Mouse (Mus musculus): Measurements from ENCODE around the gene Ptov1.
"Not testable (repeated sequence)": the region's sequence is repeated elsewhere in the genome, so short reads cannot be mapped to it uniquely, and the experiment has no call there.

Ptov1 gene

DNA sequence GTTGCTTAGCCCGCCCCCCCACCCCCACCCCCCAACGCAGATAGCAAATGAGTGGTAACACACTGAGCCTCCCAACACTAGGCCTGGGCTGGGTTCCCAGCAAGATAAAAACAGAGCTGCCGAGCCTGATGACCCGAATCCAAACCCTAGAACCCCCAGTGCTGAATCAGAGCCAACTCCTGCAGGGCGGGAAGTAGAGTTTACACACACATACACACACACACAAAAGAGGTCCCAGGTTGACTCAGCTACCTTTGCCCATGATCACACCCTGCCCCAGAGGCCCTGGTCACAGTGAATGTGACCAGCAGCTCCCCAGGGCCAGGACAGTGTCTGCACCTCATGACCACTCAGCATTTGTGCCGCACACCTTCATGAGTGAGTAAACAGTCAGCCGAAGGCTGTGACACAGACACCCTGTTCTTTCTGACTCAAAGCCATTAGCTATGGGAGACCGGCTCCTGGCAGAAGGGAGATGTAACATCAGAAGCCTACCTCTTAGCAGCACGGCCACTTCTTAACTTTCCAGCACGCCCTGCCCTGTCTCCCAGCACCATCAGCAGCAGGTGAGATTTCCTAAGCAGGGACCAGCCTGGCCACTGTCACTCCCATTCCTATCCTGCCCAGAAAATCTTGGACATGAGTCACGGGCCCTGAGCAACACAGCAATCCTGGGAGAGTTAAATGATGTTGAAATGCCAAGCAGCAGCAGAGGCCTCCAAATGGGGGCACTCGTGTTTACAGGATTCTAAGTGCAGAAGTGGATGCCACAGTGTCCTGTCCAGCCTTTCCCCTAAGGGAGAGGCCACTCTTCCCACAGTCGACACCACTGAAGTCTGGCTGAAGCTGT is 18.9 kb upstream of the Ptov1 start:
- DNase-seq (ENCODE audit: low spot score) = no peak

- DNase-seq (ENCODE audit: low spot score) = no peak
Measured at GRCm38 (mm10) chr7:44886964-44887363, 17.4 kb upstream of the Ptov1 start.

DNA sequence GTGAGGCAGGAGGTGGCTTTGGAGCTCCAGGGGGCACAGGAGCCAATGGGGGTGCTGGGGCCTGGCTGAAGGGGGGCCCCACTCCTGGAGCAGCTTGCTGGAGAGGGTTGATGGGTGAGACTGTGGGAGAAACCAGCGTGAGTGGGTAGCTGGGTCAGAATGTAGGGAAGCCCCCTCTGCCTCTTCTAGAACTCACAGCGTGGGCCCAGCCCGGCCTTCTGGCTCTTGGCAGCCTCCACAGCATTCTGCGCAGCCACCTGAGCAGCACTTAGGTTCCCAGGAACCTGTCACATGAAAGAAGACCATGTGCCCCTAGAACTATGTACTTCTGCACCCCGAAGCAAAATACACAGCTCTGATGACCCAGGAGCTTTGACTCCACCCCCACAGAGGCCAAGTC is 15.0 kb upstream of the Ptov1 start:
- no peak for DNase-seq (ENCODE audit: low spot score)

DNA sequence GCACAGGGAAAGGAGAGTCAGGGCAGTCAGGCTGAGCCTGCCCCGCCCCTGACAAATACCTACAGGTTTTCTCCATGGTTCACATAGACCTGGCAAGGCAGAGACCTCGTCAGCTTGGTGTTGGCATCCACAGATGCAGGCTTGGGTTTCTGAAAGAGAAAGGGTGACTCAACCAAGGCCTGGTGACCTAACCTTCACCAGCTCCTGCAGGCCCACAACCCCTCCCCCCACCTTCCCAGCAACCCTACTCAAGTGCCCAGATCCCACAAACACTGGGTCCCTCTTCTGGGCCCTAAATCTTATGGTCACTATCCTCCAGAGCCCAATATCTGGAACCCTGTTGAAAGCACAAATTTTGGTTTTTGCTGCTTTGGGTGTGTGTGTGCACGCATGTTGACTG is 13.4 kb upstream of the Ptov1 start:
- DNase-seq (ENCODE audit: low spot score) = no peak

GRCm38 (mm10) chr7:44877833-44878232 is 8.2 kb upstream of the Ptov1 start:
- no peak for DNase-seq (ENCODE audit: low spot score)

GRCm38 (mm10) chr7:44871774-44872173 is 2.2 kb upstream of the Ptov1 start:
- DNase-seq (ENCODE audit: low spot score) = not testable (repeated sequence)

DNA sequence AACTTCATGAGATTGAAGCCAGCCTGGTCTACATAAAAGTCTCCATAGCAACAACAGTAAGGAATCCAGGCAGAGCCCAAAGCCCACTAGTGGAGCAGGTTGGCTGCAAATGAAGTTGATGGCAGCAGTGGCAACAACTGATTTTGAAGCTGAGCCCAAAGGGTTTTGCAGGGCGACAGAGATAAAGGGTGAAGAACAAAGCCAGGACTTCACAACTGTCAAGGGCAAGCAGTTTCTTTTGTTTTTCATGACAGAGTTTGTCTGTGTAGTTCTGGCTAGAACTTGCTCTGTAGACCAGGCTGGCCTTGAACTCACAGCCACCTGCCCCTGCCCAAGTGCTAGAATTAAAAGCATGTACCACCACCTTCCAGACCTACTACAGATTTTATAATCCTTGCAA is 1.6 kb upstream of the Ptov1 start:
- DNase-seq (ENCODE audit: low spot score) = no peak

DNA sequence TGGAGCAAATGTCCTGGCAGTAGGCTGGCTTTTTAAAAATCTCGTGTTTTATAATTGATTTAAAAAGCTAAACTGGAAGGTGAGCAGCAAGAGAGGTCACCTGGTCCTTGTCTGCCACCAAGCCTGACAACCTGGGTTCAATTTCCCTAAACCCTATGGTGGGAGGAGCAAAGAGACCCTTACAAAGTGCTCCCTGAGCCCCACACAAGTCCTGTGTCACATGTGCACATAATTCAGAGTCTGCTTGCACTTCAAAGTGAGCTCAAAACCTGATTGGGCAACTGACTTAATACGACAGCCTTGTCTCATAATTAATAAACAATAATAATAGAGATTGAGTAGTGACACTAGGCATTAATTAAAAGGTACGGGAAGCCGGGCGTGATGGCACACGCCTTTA is 1.0 kb upstream of the Ptov1 start:
- no peak for DNase-seq (ENCODE audit: low spot score)

DNA sequence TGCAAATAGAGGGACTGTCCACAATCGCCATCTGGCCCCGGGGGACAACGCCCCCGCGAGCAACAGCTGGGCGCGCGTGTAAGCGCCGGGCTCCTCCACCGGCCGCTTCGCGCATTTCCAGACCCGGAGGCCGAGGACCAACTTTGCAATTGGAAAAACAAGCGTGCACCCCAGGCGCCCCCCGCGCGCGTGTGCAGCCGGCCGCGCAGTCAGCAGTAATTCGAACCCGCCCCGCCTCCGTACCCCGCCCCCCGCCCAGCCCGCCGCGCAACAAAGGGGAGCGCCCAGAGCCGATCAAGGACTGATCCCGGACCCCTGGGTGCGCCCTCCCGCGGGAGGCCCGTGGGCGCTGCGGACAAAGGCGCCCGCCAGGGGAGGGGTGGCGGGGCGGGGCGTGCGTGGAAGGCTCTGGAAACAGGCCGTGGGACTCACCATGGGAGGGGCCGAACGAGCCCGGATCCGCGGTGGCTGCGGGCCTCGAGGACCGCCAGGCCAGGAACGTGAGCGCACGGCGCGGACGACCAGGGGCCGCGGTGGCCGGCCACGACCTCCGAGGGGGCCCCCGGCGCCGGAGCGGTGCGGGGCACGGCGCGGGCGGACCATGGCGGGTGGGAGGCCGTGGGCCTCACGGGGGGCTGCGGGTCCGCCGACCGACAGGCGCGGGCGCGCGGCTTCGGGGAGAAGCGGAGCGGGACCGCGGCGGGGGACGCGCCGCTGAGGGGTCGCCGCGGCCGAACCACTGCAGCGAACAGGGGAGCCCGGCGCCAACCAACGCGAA is 480 bp downstream of the Ptov1 start:
- peak; percentile 66 for DNase-seq (ENCODE audit: low spot score)

DNA sequence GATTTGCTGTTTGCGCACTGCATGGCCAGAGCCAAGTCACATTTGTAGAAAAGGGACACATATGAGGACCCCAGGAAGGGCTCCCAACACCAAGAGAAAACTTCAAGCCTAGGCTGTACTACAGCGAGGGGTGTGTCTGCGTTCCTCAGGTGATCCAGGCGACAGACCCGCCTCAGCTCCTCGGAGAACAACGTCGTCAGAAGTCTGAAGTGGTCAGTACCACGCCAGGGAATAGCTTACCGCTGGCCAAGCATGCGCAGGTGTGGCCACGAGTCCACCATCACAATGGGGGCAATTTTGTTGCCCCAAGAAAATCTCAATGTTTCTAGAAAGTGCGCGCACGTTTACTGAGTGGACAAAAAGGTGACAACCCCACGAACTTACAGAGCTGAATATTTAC is 1.1 kb downstream of the Ptov1 start:
- DNase-seq (ENCODE audit: low spot score) = no peak

DNA sequence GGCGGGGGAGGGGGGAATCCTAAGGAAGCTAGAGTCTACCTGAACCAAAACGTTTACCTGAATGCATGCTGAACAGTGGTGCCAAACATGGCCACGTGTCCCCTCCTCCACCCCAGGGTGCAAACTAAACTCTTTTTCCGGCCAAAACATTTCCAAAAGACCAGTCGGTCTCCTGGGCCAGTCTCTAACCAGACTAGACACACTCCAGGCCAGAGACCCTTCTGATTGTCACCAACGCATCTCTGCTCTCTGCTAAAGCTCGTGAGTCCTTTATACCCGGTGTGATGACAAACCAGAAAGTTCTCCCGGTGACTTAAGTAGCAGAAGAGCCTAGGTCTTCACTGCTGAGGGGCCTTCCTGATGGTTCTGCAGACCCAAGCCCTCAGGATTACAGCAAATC is 1.8 kb downstream of the Ptov1 start:
- no peak for DNase-seq (ENCODE audit: low spot score)

DNA sequence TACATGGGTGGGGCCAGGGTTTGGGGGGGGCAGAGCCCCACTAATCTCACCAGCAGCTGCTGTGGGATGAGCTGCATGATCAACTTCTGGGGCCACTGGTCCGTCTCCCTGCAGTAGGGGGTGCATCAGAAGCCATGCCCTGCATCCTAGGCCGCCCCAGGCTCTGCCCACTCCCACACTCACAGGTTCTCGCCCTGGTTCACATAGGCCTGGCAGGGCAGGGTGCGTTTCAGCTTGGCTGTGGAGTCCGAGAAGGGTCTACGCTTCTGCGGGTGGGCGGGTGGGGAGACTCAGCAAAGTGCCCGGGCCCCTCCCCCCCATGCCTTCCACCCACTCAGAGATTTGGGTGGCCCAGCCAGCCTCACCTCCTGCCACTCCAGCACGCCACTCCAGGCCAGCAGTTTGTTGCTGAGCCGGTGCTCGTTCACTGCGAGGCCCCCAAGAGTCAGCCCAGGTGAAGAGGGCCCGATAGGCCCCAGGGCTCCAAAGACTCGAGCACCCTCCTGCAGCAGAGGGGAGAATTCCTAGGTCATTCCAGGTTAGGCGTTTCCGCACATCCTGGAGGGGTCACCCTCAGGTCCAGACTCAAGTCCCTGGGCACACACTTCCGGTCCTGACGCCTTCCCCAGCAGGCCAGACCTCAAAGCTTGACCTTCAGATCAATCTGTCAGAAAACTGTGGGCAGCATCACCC is 2.4 kb downstream of the Ptov1 start:
- DNase-seq (ENCODE audit: low spot score) = no peak

- no peak for DNase-seq (ENCODE audit: low spot score)
Measured at GRCm38 (mm10) chr7:44866276-44867009, 3.1 kb downstream of the Ptov1 start.

DNA sequence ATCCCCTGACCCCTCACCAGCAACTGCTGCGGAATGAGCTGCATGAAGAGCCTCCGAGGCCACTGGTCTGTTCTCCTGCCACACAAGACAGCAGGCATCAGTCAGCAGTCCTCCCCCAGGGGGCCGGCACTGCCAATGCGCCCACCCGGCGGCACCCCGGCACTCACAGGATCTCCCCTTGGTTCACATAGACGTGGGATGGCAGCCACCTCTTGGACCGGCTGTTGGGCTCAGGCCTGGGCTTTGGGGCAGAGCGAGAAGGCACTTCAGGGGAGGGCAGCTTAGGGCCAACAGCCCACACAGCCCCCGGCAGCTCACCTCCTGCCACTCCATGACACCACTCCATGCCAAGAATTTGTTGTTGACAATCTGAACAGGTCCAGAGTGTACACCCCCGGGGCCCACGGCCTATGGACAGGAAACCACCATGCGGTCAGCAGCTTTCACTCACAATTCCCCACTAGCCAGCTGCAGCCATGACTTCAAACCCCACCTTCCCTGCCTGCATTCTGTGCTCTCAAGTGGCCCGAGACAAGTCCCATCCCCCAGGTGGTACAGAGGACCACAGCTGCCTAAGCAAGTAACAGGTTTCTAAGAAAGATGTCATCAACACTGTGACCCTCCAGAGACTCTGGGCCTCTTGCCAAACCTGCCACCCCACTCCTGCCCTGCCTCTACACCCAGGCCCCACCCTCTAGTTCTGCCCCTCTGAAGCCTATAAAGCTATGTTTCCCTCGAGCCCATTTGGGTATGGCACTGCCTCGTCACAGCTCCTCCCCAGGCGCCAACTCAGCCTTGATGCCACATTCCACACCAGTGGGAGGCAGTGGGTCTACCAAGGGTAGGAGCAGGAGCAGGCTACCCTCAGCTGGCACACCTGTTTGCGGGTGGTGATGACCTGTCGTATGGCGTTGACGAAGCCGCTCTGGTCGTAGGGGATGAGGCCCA is 4.7 kb downstream of the Ptov1 start:
- no peak for DNase-seq (ENCODE audit: low spot score)

DNA sequence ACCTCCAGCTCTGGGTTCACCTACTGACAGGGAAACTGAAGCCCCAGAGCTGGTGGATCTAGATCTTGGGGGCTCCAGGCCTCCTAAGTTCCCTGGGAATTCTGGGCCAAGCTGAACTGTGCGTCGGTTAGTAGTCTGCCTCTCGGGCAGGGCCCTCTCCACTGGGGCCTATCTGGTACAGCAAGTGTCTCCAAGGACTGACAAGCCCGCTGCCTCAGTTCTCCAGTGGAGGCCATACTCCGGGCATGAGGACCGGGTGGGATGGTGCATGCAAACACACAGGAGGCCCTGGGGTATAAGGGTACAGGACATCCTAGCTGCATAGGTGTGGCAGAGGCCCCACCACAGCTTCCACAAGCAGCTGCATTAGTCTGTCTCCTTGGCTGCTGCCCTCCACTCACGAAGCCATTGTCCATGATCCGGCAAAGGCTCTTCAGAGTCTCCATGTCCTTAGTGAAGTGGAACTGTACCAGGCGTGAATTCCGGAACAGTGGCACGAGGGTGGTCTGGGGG is 5.5 kb downstream of the Ptov1 start:
- no peak for DNase-seq (ENCODE audit: low spot score)

- DNase-seq (ENCODE audit: low spot score) = no peak
Measured at GRCm38 (mm10) chr7:44863210-44863609, 6.4 kb downstream of the Ptov1 start.

DNA sequence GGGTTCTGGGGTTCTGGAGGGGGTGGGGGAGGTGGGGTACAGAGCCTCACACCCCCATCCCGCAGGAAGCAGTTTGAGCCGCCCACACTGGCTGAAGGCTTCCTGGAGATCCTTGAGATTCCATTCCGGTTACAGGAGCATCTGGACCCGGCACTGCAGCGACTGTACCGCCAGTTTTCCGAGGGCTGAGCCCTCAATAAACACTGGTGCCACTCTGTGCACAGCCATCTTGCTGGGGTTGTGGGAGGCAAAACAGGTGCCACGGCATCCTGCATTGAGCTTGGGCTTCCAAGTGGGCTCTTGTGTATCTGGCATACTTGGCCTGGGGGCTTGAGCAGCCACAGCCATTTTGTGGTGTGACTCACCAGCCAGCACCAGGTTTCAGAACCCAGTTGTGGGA is 7.2 kb downstream of the Ptov1 start:
- no peak for DNase-seq (ENCODE audit: low spot score)

DNA sequence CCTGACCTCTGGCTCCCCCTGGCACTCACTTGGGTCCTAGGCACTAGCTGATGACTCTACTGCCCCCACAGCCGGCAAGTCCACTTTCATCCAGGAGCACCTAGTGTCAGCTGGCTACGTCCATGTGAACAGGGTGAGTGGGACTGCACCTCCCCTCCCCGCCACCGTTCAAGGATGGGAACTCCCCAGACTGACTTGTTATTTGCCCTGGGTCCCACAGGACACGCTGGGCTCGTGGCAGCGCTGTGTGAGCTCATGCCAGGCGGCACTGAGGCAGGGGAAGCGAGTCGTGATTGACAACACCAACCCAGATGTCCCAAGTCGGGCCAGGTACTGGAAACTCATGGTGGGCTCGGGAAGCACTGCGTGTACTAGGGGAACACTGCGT is 8.2 kb downstream of the Ptov1 start:
- DNase-seq (ENCODE audit: low spot score) = no peak

- DNase-seq (ENCODE audit: low spot score) = no peak
Measured at GRCm38 (mm10) chr7:44860576-44861428, 8.8 kb downstream of the Ptov1 start.

DNA sequence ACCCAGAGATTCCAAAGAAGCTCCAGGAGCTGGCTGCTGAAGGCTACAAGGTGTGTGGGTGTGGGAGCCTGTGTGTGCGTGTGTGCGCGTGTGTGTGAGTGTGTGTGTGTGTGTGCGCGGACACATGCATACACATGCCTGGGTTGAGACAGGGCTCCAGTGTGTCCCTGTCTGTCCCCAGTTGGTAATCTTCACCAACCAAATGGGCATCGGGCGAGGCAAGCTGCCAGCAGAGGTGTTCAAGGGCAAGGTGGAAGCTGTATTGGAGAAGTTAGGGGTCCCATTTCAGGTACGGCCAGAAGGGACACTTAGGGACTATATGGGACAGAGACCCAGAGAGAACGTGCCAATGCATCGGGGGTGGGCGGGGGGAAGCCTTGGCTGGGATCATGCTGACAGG is 9.7 kb downstream of the Ptov1 start:
- no peak for DNase-seq (ENCODE audit: low spot score)
